Mouse (Mus musculus) frontal cortex, postnatal 36 days (tissue): ENCODE results near the gene Dab2ip.

Experiments
- DNase-seq, 2 experiments: peaks; one replicate each; pipeline ENCODE4 v3.0.0; 2022; ENCODE audit warnings: low spot score in 2 of 2

The Dab2ip gene

GRCm38 (mm10) chr2:35715485-35715884 is 157.4 kb downstream of the Dab2ip start:
- no peak for DNase-seq

GRCm38 (mm10) chr2:35716175-35716574 is 158.1 kb downstream of the Dab2ip start:
- no peak for DNase-seq

- no peak for DNase-seq
Measured at GRCm38 (mm10) chr2:35718003-35718500, 160.0 kb downstream of the Dab2ip start.

- no peak for DNase-seq
Measured at GRCm38 (mm10) chr2:35718662-35719061, 160.6 kb downstream of the Dab2ip start.

GRCm38 (mm10) chr2:35719230-35720005 is 161.4 kb downstream of the Dab2ip start:
- no peak for DNase-seq

- peak; percentile 54 to 63 for DNase-seq
Measured at GRCm38 (mm10) chr2:35720104-35720503, 162.0 kb downstream of the Dab2ip start.

GRCm38 (mm10) chr2:35720550-35720949 is 162.5 kb downstream of the Dab2ip start:
- no peak for DNase-seq

- DNase-seq: no peak
Measured at GRCm38 (mm10) chr2:35720956-35721355, 162.9 kb downstream of the Dab2ip start.

GRCm38 (mm10) chr2:35722821-35723220 is 164.8 kb downstream of the Dab2ip start:
- no peak for DNase-seq

GRCm38 (mm10) chr2:35723267-35723666 is 165.2 kb downstream of the Dab2ip start:
- no peak for DNase-seq

GRCm38 (mm10) chr2:35723691-35724090 is 165.6 kb downstream of the Dab2ip start:
- DNase-seq: no peak

- DNase-seq: peak; percentile 42 to 54
Measured at GRCm38 (mm10) chr2:35728633-35729032, 170.6 kb downstream of the Dab2ip start.

GRCm38 (mm10) chr2:35729077-35730065 is 171.3 kb downstream of the Dab2ip start:
- DNase-seq: no peak

GRCm38 (mm10) chr2:35731671-35732449 is 173.8 kb downstream of the Dab2ip start:
- DNase-seq: no peak

GRCm38 (mm10) chr2:35735001-35735400 is 176.9 kb downstream of the Dab2ip start:
- no peak for DNase-seq

GRCm38 (mm10) chr2:35736061-35736460 is 178.0 kb downstream of the Dab2ip start:
- DNase-seq: no peak

GRCm38 (mm10) chr2:35737467-35738027 is 179.5 kb downstream of the Dab2ip start:
- no peak for DNase-seq

- no peak for DNase-seq
Measured at GRCm38 (mm10) chr2:35739669-35740254, 181.7 kb downstream of the Dab2ip start.

GRCm38 (mm10) chr2:35745876-35746275 is 187.8 kb downstream of the Dab2ip start:
- DNase-seq: no peak

GRCm38 (mm10) chr2:35746638-35747037 is 188.6 kb downstream of the Dab2ip start:
- DNase-seq: peak in 1 of 2 experiments; percentile 54
